Mouse (Mus musculus) forebrain, postnatal 0 days (tissue): ENCODE measurements at regions not wholly inside any gene's neighbourhood (a gene's known extent, or its start where the extent isn't known, plus 50 kb on each side); places are given as distances from the start of the nearest gene placed in this dataset.
A peak's percentile ranks its signal among the peaks of the same experiment; 100 is the strongest.

ENCODE experiments used
- ATAC-seq: fragments of 200-750 bp; cut with Nextera tagmentation; 2 replicates; pipeline ENCODE4 v1.8.0; 2017; ENCODE audit warnings: mild to moderate bottlenecking, moderate library complexity
- DNase-seq: peaks from one replicate; pipeline ENCODE4 v3.0.0-alpha.2; 2015
- H3K27ac ChIP-seq: fragments of 300-500 bp; sonication (generic); 2 replicates; pipeline ENCODE4 v1.5.1; 2014; ENCODE audit warnings: low read depth, mild to moderate bottlenecking, antibody characterized with exemption, low read length, moderate library complexity, mixed read lengths
- H3K27me3 ChIP-seq: fragments of 300-500 bp; sonication (generic); 2 replicates; pipeline ENCODE4 v1.6.1; 2014; ENCODE audit warnings: mild to moderate bottlenecking, low read length, mixed read lengths; ENCODE audit not compliant: insufficient read depth
- H3K36me3 ChIP-seq: fragments of 300-500 bp; sonication (generic); 2 replicates; pipeline ENCODE4 v1.6.1; 2014; ENCODE audit warnings: mild to moderate bottlenecking, moderate library complexity; ENCODE audit not compliant: insufficient read depth
- H3K4me1 ChIP-seq: fragments of 300-500 bp; sonication (generic); 2 replicates; pipeline ENCODE4 v1.6.1; 2014; ENCODE audit warnings: antibody characterized with exemption; ENCODE audit not compliant: insufficient read depth
- H3K4me2 ChIP-seq: fragments of 300-500 bp; sonication (generic); 2 replicates; pipeline ENCODE4 v1.6.1; 2014; ENCODE audit warnings: low read depth, mild to moderate bottlenecking, moderate library complexity
- H3K4me3 ChIP-seq: fragments of 300-500 bp; sonication (generic); 2 replicates; pipeline ENCODE4 v1.5.1; 2014; ENCODE audit warnings: low read depth, low read length, mixed read lengths
- H3K9ac ChIP-seq: fragments of 300-500 bp; sonication (generic); 2 replicates; pipeline ENCODE4 v1.6.1; 2014; ENCODE audit warnings: mild to moderate bottlenecking
- H3K9me3 ChIP-seq: fragments of 300-500 bp; sonication (generic); 2 replicates; pipeline ENCODE4 v1.6.1; 2016; ENCODE audit warnings: low read length
- CTCF ChIP-seq: sonication (generic); IDR thresholded peaks from 2 replicates; pipeline ENCODE4 v1.5.1; 2016; ENCODE audit warnings: antibody characterized with exemption, control low read depth, low read depth
- WGBS: fragments of 180-500 bp; shearing (Covaris S2); extraction: QIAGEN DNeasy Blood & Tissue Kit; methylation state at CpG from one replicate; pipeline ENCODE4 v1.1.7; 2014; 5-methylcytosine and 5-hydroxymethylcytosine counted together

DNA sequence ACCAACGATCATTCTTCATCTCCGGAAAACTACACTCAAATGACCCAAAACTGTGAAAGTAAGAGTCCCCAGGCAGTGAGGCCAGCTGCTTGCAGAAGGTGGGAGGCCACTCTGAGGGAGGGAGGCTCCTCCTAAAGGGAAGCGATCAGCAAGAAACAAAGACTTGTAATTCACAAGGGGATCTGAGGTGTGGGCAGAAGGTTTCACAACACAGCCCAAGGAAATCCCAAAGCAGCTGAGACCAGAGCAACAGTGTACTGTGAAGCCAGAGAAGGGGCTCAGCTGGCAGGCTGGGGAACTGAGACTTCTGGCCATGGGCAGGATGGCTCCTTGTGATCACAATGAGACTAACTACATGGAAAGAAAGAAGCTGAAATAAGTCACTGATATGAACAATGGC is 93.8 kb downstream of the Aipl1 start:
- no peak overlapping the region for H3K27ac ChIP-seq
- H3K4me1 ChIP-seq: peaks cover 8% of the 10 kb centered on the region
- DNase-seq (no peak), ATAC-seq (no peak)
- no peaks in the 10 kb centered on the region for H3K27me3 ChIP-seq
- H3K4me2 ChIP-seq: no peak overlapping the region
- TF ChIP-seq CTCF: no peak
- no peak overlapping the region for H3K4me3 ChIP-seq
- no peak overlapping the region for H3K9ac ChIP-seq
- no peaks in the 10 kb centered on the region for H3K36me3 ChIP-seq
- H3K9me3 ChIP-seq: no peaks in the 10 kb centered on the region
- 42% methylated on average over 3 of the region's 3 CpGs for whole genome bisulfite sequencing

GRCm38 (mm10) chr11:71939066-71939465 is 98.2 kb downstream of the Aipl1 start:
- peaks cover under 1% of the 10 kb centered on the region; the same call in 1 of the 2 replicates for H3K4me1 ChIP-seq
- H3K27me3 ChIP-seq: no peaks in the 10 kb centered on the region
- ATAC-seq: no peak
- no peak overlapping the region for H3K4me3 ChIP-seq
- no peaks in the 10 kb centered on the region for H3K9me3 ChIP-seq
- 75% methylated on average over 6 of the region's 6 CpGs for WGBS
- no peak overlapping the region for H3K27ac ChIP-seq
- no peak for TF ChIP-seq CTCF
- no peak overlapping the region for H3K4me2 ChIP-seq
- no peaks in the 10 kb centered on the region for H3K36me3 ChIP-seq
- no peak overlapping the region for H3K9ac ChIP-seq
- no peak for DNase-seq

- ATAC-seq (no peak), DNase-seq (no peak)
- no peak overlapping the region for H3K4me3 ChIP-seq
- no peaks in the 10 kb centered on the region for H3K4me1 ChIP-seq
- no peak for TF ChIP-seq CTCF
- H3K4me2 ChIP-seq: no peak overlapping the region
- no peaks in the 10 kb centered on the region for H3K9me3 ChIP-seq
- no peak overlapping the region for H3K9ac ChIP-seq
- no peaks in the 10 kb centered on the region for H3K27me3 ChIP-seq
- H3K36me3 ChIP-seq: no peaks in the 10 kb centered on the region
- H3K27ac ChIP-seq: no peak overlapping the region
- 38% methylated on average over 6 of the region's 6 CpGs for WGBS
Measured at GRCm38 (mm10) chr11:71937108-71937507, 100.2 kb downstream of the Aipl1 start.

- 63% methylated on average over 7 of the region's 7 CpGs for WGBS
- ATAC-seq: peak; percentile 85
- no peaks in the 10 kb centered on the region for H3K27me3 ChIP-seq
- H3K4me3 ChIP-seq: no peak overlapping the region
- H3K4me1 ChIP-seq: no peaks in the 10 kb centered on the region
- no peak overlapping the region for H3K9ac ChIP-seq
- H3K9me3 ChIP-seq: no peaks in the 10 kb centered on the region
- H3K27ac ChIP-seq: 0 out of 2 replicates have a peak overlapping the region, but pooled peaks have one; percentile 21
- no peak for TF ChIP-seq CTCF
- H3K4me2 ChIP-seq: no peak overlapping the region
- DNase-seq: peak; percentile 65
- H3K36me3 ChIP-seq: no peaks in the 10 kb centered on the region
Measured at GRCm38 (mm10) chr11:71929716-71930488, 107.4 kb downstream of the Aipl1 start.

DNA sequence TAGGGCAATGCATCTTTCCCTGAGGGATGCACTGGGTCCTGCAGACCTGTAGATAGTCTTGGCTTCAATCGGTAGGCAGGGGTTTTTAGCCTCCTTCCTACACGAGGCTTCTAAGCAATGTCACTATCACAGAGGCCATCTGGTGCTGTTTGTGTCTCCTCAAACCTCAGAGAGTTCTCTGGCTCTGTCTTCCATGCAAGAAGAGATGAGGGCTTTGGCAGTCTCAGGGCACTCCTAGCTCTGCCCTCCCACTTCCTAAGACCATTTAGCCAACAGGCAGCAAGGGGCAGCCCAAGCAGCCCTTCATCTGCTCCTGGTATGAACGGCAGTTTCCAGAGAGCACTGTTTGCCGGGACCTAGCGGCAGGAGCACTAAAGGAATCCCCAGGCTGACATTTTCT is 122.6 kb downstream of the Aipl1 start:
- Histone ChIP-seq H3K27ac (no peak overlapping the region), H3K9ac (no peak overlapping the region), H3K9me3 (no peaks in the 10 kb centered on the region), H3K4me3 (no peak overlapping the region), H3K4me1 (no peaks in the 10 kb centered on the region), H3K36me3 (no peaks in the 10 kb centered on the region), H3K27me3 (no peaks in the 10 kb centered on the region), H3K4me2 (no peak overlapping the region)
- TF ChIP-seq CTCF: no peak
- ATAC-seq (peak; percentile 59), DNase-seq (peak; percentile 31)
- 56% methylated on average over 5 of the region's 5 CpGs for WGBS

GRCm38 (mm10) chr11:71912626-71913025 is 124.7 kb downstream of the Aipl1 start:
- Histone ChIP-seq H3K4me3 (no peak overlapping the region), H3K9me3 (no peaks in the 10 kb centered on the region), H3K4me2 (no peak overlapping the region), H3K4me1 (no peaks in the 10 kb centered on the region), H3K27ac (no peak overlapping the region), H3K36me3 (no peaks in the 10 kb centered on the region), H3K27me3 (no peaks in the 10 kb centered on the region), H3K9ac (no peak overlapping the region)
- TF ChIP-seq CTCF: no peak
- ATAC-seq: no peak
- DNase-seq: no peak
- 90% methylated on average over 5 of the region's 5 CpGs for WGBS

- Histone ChIP-seq H3K4me3 (no peak overlapping the region), H3K27me3 (no peaks in the 10 kb centered on the region), H3K9me3 (no peaks in the 10 kb centered on the region), H3K4me1 (no peaks in the 10 kb centered on the region), H3K4me2 (no peak overlapping the region), H3K27ac (no peak overlapping the region), H3K9ac (no peak overlapping the region), H3K36me3 (no peaks in the 10 kb centered on the region)
- 91% methylated on average over 5 of the region's 5 CpGs for whole genome bisulfite sequencing
- no peak for DNase-seq
- no peak for ATAC-seq
- TF ChIP-seq CTCF: no peak
Measured at GRCm38 (mm10) chr11:71911284-71911683, 126.0 kb downstream of the Aipl1 start.
